In genomic region chr5:52132092-52132491, GRCm38 (mm10) we compare ENCODE assay signal across 9 mouse cellular contexts. TPM values are rescaled to one million over a fixed set of nuclear protein-coding genes. Genes with fewer than 3 reads are reported as not detected.
DNase-seq lines count a peak whose midpoint lies in the region; ATAC-seq and TF ChIP-seq lines count a peak whose summit lies in the region.
"Had no signal": no experiment of that assay in that cellular context is flagged by ENCODE, and none has a peak within 500 bp of the region (broad histone marks: within the 10 kb centered on the region; RNA-seq: fewer than 3 reads in every experiment).

No protein-coding gene starts in this region.

- no peak overlapping the region for H3K4me2 ChIP-seq in midbrain, embryonic 12.5 days (replicated peaks)
- H3K4me2 ChIP-seq: hindbrain, embryonic 15.5 days had no signal

- peak; percentile 55 for ATAC-seq in frontal cortex, adult (ENCODE audit: low TSS enrichment)
- peak; percentile 67; the same call in 1 of the 2 replicates for ATAC-seq in midbrain, embryonic 12.5 days (ENCODE audit: low FRiP score, low read depth)

- H3K27ac ChIP-seq in forebrain, embryonic 10.5 days, result no peak overlapping the region
- H3K27ac ChIP-seq in midbrain, embryonic 12.5 days (replicated peaks), result no peak overlapping the region
- H3K27ac ChIP-seq: hindbrain, embryonic 15.5 days had no signal

- H3K4me1 ChIP-seq in forebrain, embryonic 10.5 days, result no peaks in the 10 kb centered on the region
- H3K4me1 ChIP-seq in midbrain, embryonic 12.5 days, result no peaks in the 10 kb centered on the region
- H3K4me1 ChIP-seq: hindbrain, embryonic 15.5 days had no signal

- H3K36me3 ChIP-seq in forebrain, embryonic 10.5 days (replicated peaks), result peaks cover 7% of the 10 kb centered on the region
- H3K36me3 ChIP-seq in midbrain, embryonic 12.5 days, result no peaks in the 10 kb centered on the region
- H3K36me3 ChIP-seq: hindbrain, embryonic 15.5 days had no signal

- TF ChIP-seq POLR2A in brain, embryonic 14.5 days (IDR thresholded peaks at IDR 0.05; ENCODE audit: borderline replicate concordance, extremely low read depth, insufficient read depth, insufficient read length, poor library complexity, severe bottlenecking), result no peak

- DNase-seq in frontal cortex, postnatal 10 days (ENCODE audit: low spot score in 2 of 2), result no peak
- DNase-seq in A20 (ENCODE audit: low read depth, low spot score), result peak; percentile 68
- DNase-seq in brain, embryonic 14.5 days (ENCODE audit: low read depth), result peak; percentile 59
- peak; percentile 58 for DNase-seq in forebrain, embryonic 10.5 days (ENCODE audit: extremely low spot score, low spot score)
- peak; percentile 38 for DNase-seq in kidney, postnatal 14 days
- DNase-seq in thymus, postnatal 14 days, result peak; percentile 66

- WGBS in forebrain, embryonic 10.5 days, result 21% methylated on average over 9 of the region's 9 CpGs
- 22% methylated on average over 9 of the region's 9 CpGs for WGBS in midbrain, embryonic 12.5 days

- H3K4me3 ChIP-seq in forebrain, embryonic 10.5 days, result no peak overlapping the region
- H3K4me3 ChIP-seq in midbrain, embryonic 12.5 days, result no peak overlapping the region
- H3K4me3 ChIP-seq: hindbrain, embryonic 15.5 days had no signal

- peak; percentile 79 for TF ChIP-seq CTCF in brain, embryonic 14.5 days (IDR thresholded peaks at IDR 0.05; ENCODE audit: borderline replicate concordance, extremely low read depth, insufficient read depth, insufficient read length)

- no peak overlapping the region for H3K9ac ChIP-seq in midbrain, embryonic 12.5 days (replicated peaks)
- H3K9ac ChIP-seq: hindbrain, embryonic 15.5 days had no signal

- H3K27me3 ChIP-seq in forebrain, embryonic 10.5 days (ENCODE audit: poor library complexity, severe bottlenecking), result no peaks in the 10 kb centered on the region
- no peaks in the 10 kb centered on the region for H3K27me3 ChIP-seq in midbrain, embryonic 12.5 days
- H3K27me3 ChIP-seq: hindbrain, embryonic 15.5 days had no signal

- H3K9me3 ChIP-seq in forebrain, embryonic 10.5 days, result no peaks in the 10 kb centered on the region
- H3K9me3 ChIP-seq in midbrain, embryonic 12.5 days, result no peaks in the 10 kb centered on the region
- H3K9me3 ChIP-seq: hindbrain, embryonic 15.5 days had no signal

RNA-seq across cellular contexts. Expression of gene Dhx15, which starts 58.2 kb away (rescaled TPM):
- 168 and 172 TPM in 2 replicates for polyA plus RNA-seq in brain, embryonic 14.5 days (2012; rRNA removed)
- 225 and 226 TPM in 2 replicates for polyA plus RNA-seq in forebrain, embryonic 10.5 days (2016; fragmentation: Nextera tagmentation; extraction: Ambion mirVana)
- 195 and 199 TPM in 2 replicates for polyA plus RNA-seq in midbrain, embryonic 12.5 days (2016; fragmentation: Nextera tagmentation; extraction: Ambion mirVana)

Comparison
In these comparisons a context has a peak if more than half of its experiments do, and no peak if none do; other contexts are left out.
1. DNase-seq: peak in A20 (single experiment), brain, embryonic 14.5 days (single experiment), forebrain, embryonic 10.5 days (single experiment), kidney, postnatal 14 days (single experiment) and thymus, postnatal 14 days (single experiment); none in frontal cortex, postnatal 10 days (0 of 2).